Mouse (Mus musculus): Measurements from ENCODE around the gene Ppp2r5c.

The Ppp2r5c gene

DNA sequence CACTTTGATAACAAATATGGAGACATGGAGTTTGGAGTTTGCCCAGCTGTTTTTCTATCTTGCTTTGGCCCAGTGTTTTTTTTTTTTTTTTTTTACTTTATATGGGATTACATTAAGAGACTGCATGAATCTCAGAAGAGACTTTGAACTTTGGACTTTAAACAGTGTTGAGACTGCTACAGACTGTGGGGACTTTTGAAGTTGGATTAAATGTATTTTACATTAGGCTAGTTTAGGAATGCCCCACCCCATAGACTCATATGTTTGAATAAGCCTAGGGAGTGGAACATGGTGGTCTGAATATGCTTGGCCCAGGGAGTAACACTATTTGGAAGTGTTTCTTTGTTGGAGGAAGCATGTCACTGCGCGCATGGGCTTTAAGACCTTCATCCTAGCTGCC lies 4.7 kb upstream of the Ppp2r5c start:
- DNase-seq (ENCODE audit: low read depth, low spot score) = no peak

DNA sequence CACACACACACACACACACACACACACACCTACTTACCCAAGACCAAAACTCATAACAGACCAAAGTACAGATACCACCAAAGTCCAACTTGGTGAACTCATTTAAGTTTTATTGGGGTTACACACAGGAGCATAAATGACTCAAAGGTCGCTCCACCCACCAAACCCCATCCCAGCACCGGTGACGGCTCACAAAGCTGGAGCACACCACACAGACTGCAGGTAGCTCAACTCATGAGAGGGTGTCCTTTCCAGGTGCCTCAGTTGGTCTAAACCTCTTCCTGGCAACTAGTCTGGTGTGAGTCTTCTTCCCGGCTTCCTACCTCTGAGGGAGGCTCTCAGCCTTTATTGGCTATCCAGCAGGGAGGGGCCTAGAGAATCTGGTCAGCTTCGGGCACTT lies 2.4 kb upstream of the Ppp2r5c start:
- no peak for DNase-seq (ENCODE audit: low read depth, low spot score)

GRCm38 (mm10) chr12:110445775-110446174 lies 1.1 kb upstream of the Ppp2r5c start:
- no peak for DNase-seq (ENCODE audit: low read depth, low spot score)

- DNase-seq (ENCODE audit: low read depth, low spot score) = peak; percentile 66
These were observed 386 bp downstream of the Ppp2r5c start for GRCm38 (mm10) chr12:110447306-110447705.

GRCm38 (mm10) chr12:110448767-110449166 lies 1.8 kb downstream of the Ppp2r5c start:
- no peak for DNase-seq (ENCODE audit: low read depth, low spot score)

DNA sequence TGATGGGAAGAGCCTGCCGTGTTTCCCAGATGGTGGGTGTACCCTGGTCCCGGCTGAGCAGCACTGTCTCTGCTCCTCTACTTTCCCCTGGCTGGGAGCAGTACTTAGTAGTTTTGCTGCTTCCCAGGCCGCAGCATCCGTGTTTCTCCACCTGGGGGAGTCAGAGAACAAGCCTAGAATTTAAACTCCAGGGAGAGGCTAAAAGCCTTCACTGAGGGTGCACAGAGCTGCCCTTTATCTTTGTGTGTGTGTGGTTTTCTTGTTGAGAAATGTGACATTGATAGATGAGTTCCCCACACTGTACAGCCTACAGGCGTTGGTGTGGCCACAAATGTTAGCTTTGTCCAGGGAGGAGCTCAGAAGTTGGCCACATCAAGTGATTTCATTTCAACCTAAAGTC lies 7.3 kb downstream of the Ppp2r5c start:
- peak; percentile 89 for DNase-seq (ENCODE audit: low read depth, low spot score)

DNA sequence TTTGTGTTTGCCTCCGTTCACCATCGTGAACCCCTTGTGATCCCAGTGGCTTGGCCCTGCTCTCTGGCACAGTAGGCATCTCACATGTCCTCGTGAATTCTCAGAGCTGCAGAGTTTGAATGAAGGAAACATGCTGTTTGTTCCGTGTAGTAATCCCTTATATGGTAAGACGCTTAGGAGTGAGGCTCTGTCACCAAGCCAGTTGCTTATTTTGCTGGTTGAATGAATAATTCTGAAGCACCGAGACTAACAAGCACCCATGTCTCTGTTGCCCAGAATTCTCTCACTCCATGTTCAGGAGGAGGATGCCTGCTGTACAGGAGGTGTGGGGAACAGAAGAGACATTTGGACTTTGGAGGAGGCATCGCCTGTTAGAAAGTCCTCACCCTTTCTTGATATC lies 9.1 kb downstream of the Ppp2r5c start:
- DNase-seq (ENCODE audit: low read depth, low spot score) = no peak

DNA sequence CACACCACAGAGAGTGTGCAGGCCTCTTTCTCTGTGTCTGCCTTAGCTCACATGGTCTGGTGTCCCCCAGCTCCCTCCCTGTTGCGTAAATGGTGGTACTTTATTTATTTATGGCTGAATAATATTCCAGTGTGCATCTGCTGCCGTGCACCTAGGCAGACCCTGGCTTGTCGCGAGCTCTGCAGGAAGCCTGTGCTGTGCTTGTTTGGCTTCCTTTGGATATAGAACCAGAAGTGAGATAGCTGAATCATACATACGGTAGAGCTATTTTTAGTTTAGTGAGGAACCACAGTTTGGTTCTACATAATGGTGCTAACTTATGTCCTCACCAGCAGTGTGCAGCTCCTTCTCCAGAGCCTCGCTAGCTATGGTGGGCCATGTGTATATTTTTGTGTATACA lies 11.7 kb downstream of the Ppp2r5c start:
- DNase-seq (ENCODE audit: low read depth, low spot score) = no peak

DNA sequence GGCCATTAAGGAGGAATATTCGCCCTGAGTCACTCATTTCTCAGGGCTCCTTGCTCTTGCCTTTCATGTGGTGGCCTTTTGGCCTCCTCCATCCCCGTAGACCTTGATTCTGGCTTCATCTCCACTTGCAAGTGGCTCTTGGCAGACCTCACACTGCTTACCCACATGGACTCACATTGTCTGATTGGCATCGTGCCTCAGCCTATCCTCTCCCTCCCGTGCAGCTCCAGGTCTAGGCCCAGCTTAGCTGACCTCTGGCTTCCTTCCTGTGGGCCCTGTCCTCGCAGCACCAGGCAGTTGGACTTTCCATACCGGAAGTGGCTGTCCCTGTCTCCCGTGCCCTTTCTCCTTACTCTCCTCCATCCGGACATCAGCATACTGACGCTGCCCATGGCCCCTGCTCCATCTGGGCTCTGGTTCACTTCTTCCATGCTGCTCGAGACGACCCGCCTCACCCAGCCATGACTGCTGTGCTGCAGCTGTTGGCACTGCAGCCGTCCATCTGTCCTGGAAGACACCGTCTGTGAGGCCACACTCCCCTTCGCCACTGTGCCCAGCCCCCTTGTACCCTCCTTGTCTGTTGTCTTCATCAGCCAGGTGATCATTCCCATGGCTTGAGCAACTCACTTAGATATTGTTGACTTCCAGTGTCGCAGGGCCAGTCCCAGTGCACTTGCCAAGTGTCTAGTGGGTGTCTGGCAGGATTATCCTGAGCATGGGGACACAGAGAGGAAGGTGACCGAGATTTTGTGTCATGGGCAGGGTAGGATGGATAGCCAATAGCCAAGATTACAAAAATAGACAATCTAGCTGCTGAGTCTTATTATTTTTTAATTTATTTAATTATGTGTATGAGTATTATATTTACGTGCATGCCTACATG lies 13.7 kb downstream of the Ppp2r5c start:
- DNase-seq (ENCODE audit: low read depth, low spot score) = no peak

DNA sequence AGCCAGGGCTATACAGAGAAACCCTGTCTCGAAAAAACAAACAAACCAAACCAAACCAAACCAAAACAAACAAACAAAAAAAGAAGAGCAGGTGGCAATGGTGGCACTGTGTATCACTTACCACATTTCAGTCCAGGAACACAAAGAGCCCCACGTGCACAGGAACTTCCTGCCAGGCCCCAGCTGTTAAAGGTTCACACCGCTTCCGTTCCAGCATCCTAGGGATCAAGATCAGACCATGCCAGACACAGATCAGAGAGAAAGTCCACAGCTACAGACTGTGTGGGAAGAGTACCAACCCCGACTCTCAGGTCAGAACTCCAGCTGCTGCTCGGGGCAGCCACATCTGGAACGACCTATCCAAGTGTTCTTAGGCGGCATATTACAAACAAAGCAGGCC lies 16.8 kb downstream of the Ppp2r5c start:
- DNase-seq (ENCODE audit: low read depth, low spot score) = no peak

DNA sequence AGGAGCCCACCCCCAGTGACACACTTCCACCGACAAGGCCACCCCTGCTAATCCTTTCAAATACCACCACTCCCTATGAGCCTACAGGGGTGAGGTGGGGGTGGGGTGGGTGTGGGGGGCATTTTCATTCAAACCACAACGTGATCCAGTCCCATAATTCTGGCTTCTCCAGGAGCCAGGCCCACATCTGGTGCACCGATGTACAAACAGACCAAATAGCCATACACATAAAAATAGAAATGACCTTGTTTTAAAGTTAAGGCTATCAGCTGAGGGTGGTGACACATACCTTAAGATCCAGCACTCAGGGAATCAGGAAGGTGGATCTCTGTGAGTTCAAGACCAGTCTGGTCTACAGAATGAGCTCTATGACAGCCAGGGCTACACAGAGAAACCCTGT lies 24.5 kb downstream of the Ppp2r5c start:
- DNase-seq (ENCODE audit: low read depth, low spot score) = peak; percentile 86

GRCm38 (mm10) chr12:110472247-110472646 lies 25.3 kb downstream of the Ppp2r5c start:
- DNase-seq (ENCODE audit: low read depth, low spot score) = peak; percentile 94

DNA sequence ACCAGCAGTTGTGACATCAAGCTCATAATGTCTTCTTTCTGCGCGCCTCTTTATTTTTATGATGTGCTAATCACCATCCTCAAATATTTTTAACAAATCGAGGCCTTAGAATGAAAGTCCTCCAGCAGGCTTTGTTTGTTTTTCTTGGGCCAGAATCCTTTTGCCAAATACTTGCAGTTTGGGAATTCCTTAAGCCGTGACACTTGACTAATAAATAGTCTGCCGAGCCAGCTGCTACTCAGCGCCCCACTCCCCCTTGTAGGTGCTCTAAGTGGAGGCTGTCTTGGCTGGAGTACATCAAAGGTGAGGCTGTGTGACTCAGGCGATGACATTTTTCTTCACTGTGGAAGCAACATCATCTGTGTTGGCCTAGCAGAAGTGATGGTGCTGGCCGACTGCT lies 27.6 kb downstream of the Ppp2r5c start:
- DNase-seq (ENCODE audit: low read depth, low spot score) = no peak

DNA sequence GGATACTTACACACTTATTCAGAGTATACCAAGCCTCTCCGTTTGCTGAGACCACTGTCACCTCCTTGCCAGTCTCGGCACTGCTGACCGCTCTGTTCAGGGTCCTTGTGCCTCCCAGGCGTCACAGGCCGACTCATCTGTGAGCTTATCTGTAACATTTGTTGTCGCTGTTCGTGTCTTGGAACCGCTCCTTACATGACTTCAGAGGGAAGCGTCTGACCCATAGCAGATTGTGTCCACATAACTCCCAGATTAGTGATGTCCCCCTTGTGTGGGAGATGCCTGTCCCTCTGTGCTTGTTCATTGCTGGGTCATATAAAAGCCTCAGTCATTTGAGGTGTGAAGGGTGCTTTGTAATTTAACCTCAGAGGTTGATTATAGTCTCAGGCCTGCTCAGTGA lies 29.6 kb downstream of the Ppp2r5c start:
- DNase-seq (ENCODE audit: low read depth, low spot score) = no peak

DNA sequence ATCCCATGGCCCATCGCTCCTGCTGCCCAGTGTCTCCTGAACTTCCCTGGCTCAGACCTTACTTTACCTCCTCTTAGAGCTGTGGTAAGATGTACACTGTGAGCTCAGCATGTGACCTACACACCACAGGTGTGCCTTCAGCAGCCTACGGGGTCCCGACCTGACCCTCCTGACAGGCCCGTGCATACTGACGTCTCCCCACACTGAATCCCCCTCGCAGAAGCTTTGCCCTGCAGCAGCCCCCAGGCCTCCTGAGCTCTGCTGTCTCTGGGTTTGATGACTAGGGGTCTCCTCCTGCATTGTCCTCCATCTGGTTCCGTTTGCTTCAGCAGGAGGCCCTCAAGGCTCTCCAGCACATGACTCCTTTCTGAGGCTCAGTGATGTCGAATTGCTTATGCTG lies 31.0 kb downstream of the Ppp2r5c start:
- no peak for DNase-seq (ENCODE audit: low read depth, low spot score)

DNA sequence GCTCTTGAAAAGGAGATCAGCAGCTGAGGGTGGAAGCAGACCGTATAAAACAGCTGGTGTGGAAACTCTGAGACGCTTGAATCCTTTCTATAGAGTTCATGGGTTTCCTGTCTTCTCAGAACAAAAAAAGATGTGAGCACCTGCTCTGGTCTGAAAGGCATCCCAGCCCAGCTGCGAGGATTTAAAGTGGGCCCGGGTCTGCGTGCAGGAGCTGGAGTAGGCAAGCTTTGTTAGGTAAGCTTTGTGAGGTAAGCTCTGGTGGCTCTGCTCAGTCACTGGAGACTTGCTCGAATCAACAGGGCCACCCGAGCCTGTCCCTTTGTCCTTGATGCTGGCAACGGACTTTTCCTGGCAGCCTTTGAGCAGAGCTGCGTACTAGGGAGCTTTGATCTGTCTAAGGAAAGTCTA lies 31.7 kb downstream of the Ppp2r5c start:
- no peak for DNase-seq (ENCODE audit: low read depth, low spot score)

GRCm38 (mm10) chr12:110479268-110479667 lies 32.3 kb downstream of the Ppp2r5c start:
- DNase-seq (ENCODE audit: low read depth, low spot score) = no peak

DNA sequence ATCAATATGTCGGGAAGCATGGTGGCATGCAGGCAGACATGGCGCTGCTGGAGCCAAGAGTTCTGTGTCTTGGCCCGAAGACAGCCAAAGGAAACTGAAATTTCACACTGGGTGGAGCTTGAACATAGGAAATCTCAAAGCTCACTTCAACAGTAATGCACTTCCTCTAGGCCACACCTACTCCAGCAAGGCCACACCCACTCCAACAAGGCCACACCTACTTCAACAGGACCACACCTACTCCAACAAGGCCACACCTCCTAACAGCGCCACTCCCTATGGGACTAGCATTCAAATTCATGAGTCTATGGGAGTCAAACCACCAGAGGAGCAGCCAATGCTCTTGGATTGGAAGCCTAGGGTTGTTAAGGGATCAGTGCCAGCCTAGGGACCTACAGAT lies 33.8 kb downstream of the Ppp2r5c start:
- peak; percentile 93 for DNase-seq (ENCODE audit: low read depth, low spot score)

GRCm38 (mm10) chr12:110483761-110484160 lies 36.8 kb downstream of the Ppp2r5c start:
- peak; percentile 81 for DNase-seq (ENCODE audit: low read depth, low spot score)

DNA sequence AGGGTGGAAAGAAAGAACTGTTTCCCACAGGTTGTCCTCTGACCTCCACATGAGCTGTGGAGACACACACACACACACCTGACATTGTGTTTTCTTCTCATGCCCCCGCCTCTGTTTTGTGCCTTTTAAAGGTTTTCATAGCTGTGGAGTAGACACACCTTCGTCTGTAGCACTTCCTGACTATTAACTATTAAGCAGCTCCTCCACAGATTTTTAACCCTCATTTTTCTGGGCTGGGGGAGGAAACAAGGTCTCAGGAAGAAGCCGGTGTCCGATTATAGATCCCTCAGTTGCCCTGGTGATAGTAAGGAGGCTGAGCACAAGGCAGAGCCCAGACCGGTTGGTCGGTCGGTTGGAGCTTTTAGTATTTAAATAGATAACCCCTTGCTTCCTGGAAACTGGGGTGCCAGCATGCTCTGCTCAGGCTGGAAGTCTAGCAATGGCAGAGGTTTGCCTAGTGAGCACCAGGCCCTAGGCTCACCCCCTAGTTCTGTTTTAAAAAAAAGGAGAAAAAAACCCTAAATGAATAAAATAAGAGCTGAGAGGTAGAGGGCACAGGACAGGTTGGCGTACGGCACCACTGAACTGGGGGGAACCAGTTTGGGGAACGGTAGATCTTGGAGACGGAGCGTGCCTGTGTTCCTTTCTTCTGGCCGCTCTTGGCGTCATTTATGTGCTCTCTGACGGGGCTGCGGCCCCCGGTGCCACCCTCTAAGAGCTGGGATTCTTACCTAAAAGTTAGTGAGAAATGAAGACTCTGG lies 38.1 kb downstream of the Ppp2r5c start:
- DNase-seq (ENCODE audit: low read depth, low spot score) = peak; percentile 36

GRCm38 (mm10) chr12:110485585-110486331 lies 38.8 kb downstream of the Ppp2r5c start:
- peak; percentile 92 for DNase-seq (ENCODE audit: low read depth, low spot score)

GRCm38 (mm10) chr12:110486852-110487251 lies 39.9 kb downstream of the Ppp2r5c start:
- DNase-seq (ENCODE audit: low read depth, low spot score) = no peak

All from ZHBTc4 (cell line).